Mouse (Mus musculus) layer of hippocampus, postnatal 25 days (tissue): ENCODE results near the gene Zfp296. TPM values are rescaled to one million over a fixed set of nuclear protein-coding genes. Genes with fewer than 3 reads are reported as not detected.
"Not testable (repeated sequence)": the region's sequence is repeated elsewhere in the genome, so short reads cannot be mapped to it uniquely, and the experiment has no call there.

ENCODE experiments used
- DNase-seq, 2 experiments: peaks; one replicate each; pipeline ENCODE4 v3.0.0; 2022; ENCODE audit warnings: mixed read lengths in 2 of 2, low spot score in 1 of 2; ENCODE audit errors: extremely low spot score in 1 of 2
- total RNA-seq, 2 experiments: library from RNA; stranded (reverse); gene quantifications; 2 replicates each; pipeline ENCODE4 v1.2.3; 2021

Gene Zfp296
- total RNA-seq, 2 experiments from 2014 or later, result 0.30 to 1.0 TPM

DNA sequence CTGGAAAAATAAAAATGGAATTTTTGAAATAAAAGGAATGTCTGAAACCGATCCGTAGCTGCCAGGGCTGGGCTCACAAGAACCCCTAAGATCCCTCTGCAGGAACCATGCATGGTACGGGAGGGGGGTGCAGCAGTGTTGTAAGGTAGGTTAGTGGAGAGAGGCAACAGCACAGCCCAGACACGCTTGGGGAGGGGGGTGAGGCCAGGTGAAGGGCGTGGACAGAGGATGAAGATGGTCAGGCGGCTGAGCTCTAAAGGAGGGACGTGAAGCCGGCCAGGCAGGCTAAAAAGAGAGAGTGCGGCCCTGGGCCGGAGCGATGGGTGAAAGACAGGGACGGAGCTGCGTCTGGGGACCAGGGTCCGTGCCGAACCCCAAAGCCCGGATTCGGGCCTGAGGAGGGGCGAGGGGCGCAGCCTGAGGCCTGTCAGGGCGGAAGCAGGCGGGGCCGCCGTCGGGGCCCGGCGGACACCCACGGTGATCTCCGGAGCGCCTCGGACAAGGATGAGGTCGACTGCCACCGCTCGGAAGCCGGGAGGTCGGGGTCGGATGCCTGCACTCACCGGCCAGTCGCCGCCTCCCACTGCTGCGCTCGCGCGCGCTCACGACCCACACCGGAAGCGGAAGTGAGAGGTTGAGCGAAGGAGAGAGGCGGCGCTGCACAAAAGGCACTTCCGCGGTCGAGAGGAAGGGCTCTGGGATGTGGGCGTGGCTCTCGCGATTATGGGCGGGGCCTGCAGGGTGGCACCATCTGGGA is 26.9 kb downstream of the Zfp296 start, which contains the start of gene Clasrp:
Clasrp (minus strand) TSS at position 638 of the 757 bp plus-strand sequence.
- DNase-seq, result peak; percentile 85 to 91

DNA sequence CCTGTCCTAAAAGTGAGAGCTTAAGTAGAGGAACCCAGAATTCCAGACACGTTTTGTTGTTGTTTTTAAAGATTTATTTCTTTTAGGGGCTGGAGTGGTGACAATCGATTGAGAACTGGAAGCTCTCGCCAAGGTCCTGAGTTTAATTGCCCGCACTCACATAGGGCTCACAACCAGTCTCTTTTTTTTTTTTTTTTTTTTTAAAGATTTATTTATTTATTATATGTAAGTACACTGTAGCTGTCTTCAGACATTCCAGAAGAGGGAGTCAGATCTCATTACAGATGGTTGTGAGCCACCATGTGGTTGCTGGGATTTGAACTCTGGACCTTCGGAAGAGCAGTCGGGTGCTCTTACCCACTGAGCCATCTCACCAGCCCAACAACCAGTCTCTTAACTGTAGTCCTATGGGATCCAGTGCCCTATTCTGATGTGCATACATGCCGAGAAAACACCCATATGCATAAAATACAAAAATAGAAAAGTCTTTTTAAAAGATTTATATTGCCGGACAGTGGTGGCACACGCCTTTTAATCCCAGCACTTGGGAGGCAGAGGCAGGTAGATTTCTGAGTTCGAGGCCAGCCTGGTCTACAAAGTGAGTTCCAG is 27.6 kb downstream of the Zfp296 start:
- DNase-seq, result not testable (repeated sequence)

DNA sequence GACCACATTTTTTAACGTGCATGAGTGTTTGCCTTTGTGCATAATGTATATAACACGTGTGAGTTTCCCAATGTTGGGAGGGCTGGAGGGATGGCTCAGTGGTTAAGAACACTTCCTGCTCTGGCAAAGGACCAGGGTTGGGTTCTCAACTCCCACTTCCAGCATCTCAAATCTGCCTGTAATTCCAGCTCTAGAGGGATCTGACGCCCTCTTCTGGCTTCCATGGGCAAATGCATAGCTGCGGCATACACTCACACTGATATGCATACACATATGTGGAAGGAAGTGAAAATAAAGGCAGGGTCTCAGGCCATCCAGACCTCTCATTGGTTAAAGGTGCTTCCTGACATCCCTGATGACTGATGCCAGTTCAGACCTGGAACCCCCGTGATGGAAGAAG is 30.2 kb downstream of the Zfp296 start:
- no peak for DNase-seq

DNA sequence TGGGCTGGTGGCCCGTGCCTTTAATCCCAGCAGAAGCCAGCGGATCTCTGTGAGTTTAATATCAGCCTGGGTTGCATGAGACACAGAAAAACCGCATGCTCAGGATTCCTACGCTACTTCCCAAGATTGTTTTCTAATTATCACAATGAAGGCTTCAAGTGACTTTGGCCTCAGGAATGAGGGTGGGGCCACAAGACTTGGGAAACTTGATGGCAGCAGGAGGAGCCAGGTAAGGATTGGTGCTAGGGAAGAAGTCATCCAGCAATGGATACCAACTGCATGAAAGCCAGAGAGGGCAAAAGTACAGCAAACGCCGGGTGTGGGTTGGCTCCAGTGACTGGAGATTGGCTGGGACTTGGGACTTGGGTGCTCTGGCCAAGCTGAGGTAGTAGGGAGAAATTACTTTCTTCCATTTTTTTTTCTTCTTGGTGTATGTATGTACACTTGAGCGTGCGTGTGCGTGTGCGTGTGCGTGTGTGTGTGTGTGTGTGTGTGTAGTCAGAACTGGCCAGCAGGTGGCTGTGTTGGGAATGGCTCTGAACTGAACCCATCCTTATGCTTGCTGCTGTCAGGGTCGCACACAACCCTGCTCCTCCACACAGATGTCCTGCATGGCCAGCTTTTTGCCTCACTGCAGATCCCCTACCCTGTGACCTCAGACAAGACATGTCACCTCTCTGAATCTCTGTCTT is 32.7 kb downstream of the Zfp296 start:
- no peak for DNase-seq

DNA sequence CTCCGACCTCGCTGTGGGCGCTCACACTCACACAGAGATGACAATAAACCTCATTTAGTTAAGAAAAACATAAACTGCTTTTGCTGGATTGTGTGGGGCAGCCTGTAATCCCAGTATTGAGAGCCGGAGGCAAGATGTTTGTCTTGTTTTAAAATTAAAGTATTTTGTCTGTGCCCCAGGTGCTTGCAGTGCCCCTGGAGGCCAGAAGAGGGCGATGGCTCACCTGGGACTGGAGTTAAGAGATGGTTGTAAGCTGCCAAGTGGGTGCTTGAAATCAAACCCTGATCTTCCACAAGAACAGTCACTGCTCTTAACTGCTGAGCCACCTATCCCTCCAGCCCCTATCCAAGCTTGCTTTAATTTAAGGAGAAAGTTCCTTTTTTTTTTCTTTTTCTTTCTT is 33.9 kb downstream of the Zfp296 start:
- no peak for DNase-seq

DNA sequence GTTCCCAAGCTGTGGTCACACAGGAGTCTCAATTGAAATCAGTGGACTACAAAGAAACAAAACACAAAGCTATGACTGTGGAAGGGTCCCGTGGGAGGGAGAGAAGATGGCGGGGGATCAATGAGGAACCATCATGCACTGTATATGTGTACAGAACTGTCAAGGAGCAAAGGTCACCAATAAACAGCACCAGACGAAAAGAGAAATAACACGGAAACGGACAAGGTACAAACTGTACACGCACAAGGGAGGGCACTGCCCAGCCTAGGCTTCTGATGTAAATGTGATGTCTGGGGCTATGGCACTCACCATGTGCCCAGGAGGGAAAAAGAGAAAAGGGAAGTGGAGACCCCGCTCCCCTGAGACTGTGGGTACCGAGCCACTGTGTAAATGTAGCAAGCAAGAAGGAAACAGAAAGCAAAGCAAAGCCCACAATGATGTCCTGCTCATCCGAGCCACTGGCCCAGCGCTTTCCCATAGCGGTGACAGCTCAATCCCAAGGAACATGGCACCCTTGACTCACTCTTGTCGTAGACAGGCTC is 38.0 kb downstream of the Zfp296 start:
- no peak for DNase-seq

DNA sequence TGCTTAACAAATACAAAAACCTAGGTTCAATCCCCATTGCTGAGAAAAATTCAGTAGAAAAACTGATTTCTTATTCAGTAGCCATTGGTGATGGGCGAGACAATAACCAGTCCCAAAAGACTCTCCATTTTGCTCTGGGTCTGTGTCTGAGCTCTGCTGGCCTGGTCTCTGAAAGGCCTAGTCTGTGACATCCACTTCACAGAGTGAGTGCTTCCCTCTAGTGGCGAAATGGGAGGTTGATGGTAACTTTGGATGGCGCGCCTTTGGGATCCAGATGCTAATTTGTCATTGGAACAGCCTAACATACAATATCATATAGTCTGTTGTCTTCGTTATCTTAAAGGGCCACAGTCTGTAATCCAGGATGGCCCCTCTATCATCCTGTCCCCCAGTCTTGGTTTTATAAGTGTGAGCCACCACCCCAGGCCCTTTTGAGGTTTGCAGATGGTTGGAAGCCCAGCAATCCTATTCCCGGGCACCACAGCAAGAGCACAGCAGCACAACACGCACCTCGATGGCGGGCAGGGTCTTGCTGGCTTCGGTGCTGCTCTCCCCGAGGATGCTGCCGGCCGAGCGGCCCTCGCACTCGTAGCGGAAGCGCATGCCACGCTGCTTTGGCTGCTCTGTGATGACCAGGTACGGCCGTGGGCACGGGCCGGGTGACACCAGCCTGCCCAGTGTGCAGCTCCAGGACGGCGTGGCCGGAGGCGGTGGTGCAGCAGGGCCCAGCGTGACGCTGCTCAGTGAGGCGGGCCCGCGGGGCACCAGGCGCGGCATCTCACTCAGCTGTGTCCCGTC is 42.1 kb downstream of the Zfp296 start:
- DNase-seq, result peak in 1 of 2 experiments; percentile 72

DNA sequence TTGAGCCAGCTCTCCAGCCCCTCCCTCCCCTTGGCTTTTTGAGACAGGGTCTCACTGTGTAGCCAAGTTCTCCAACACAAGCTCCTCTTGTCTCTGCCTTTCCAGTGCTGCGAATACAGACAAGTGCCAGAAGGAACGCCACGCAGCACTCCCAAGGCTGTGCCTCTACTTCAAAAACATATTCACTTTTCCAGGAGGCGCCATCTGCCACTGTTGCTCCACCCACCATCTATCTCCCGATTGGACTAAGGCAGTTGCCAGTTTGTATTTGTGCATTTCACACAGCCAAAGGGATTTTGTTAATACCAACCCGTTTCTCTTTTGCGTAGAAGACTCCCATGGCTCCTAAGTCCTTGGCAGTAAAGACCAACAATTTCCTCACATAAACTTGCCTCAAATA is 43.7 kb downstream of the Zfp296 start:
- peak in 1 of 2 experiments; percentile 35 for DNase-seq

DNA sequence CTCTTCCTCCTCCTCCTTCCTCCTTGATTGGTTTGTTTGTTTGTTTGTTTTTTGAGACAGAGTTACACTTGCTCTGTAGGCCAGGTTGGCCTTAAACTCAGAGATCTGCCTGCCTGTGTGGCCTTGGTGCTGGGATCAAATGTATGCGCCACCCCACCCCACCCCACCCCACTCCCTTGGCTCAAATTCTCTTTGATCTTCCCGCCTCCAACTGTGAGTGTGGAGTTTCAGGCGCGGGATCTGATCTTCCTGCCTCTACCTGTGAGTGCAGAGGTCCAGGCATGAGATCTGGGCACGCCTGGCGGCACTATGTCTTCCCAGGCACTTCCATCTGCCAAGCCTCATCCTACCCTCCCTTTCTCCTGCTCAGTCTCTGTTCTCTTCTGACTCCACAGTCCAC is 45.2 kb downstream of the Zfp296 start:
- DNase-seq, result no peak

DNA sequence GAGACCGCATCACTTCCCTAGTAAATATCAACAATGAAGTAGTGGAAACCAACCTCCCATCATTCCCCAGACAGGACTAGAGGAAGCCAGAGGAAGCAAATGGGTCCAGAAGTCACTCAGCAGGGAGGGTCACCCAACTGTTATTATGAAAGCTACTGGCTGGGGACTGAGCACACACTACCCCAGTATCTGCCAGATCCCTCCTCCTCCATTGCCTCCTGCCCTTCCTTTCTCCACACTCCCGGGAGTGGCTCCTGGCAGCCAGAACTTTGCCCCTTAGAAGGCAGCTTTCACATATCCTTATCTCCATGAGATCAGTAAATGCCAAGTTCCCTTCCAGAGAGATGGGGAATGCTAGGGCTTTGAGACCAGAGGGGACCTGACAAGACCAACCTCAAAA is 46.3 kb downstream of the Zfp296 start:
- DNase-seq, result no peak

DNA sequence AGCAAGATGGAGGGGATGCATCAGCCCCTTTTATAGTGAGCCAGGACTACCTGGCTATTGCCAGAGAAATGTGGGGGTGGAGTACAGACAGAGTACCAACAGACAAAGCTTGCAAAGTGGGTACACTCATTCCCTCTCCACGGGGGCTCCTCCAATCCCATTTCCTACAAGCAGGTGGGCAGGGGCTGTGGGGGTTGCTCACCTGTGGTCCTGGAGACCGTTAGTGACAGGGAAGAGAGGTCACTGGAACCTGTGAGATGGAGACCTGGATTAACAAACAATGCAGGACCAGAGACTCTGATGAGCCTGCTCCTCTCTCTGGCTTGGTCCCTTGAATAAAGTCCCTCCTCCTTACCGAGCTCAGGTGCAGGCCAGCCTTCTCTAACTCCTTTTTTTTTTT is 50.6 kb downstream of the Zfp296 start:
- DNase-seq, result no peak

DNA sequence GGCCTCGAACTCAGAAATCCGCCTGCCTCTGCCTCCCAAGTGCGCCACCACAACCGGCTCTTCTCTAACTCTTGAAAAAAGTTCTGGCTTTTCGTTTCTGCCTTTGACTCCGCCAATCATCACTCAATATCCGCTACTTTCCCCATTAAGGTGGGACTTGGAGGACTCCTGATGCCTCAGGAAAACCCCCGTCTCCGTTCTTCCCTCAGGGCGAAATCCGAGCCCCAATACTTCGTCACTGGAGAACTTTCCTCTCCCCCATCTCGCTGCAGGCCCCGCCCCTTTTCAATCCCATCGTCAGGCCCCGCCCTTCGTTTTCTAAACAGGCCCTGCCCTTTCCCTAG is 51.1 kb downstream of the Zfp296 start:
- peak in 1 of 2 experiments; percentile 46 for DNase-seq

DNA sequence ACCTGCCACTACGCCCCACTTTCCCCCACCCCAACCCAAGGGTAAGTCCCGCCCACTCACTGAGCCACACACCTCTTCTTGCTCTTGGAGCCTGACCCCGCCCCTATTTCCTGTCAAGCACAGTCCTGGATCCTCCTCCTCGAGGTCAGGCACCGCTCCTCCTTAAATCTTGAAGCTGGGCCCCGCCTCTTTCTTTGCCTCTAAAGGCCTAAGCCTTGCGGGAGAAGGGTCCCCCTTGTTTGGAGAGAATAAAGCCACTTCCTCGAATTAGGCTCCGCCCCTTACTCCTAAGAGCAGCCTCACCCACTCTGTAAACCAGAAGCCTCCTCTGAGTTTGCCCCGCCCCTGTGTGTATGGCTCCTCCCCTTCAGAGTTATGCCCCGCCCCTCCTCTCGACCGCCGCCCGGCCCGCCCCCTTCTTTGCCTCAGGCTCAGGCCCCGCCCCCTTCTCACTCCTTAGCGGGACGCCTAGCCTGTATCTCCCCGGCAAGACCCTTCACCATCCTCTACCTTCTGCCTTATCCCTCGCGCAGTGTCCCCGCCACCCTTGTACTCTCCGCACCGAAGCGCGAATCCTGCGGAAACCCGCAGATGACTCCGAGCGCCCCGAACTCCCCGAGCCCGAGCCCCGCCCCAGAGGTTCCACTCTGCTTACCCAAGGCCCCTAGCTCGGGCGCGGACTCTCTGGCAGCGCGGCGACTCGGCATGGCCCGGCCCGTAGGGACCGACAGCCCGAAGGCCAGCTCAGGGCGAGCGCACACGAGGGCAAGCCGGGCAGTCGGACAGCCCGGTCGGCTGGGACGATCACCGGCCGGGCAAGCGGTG is 51.7 kb downstream of the Zfp296 start:
- DNase-seq, result peak; percentile 64 to 74

DNA sequence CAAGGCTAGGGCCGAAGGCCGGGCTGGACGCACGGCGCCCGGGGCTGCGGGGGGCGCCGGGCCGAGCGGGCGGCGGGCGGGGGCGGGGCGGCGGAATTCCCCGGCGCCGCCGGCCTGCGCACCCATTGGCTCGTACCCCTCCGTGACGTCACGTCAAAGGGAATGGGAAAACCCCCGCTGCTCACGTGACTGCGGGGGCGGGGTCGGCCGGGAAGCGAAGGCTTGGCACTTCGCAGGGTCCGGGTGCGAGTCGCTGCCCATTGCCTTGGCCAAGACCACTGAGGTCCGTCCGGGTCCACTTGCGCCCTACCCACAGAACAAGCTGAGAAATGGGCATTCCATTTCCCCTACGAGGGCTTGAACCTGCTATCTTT is 52.3 kb downstream of the Zfp296 start, which contains the start of gene Relb:
Relb (minus strand) TSS at position 78 of the 374 bp plus-strand sequence.
- peak; percentile 73 to 87 for DNase-seq

Other genes with a start within 250 kb of the Zfp296 start
- 10 to 100 TPM; 37.8 to 39.1 TPM for gene Ercc1, start 232.5 kb upstream of the Zfp296 start, total RNA-seq
- gene Cd3eap, start 217.8 kb upstream of the Zfp296 start, total RNA-seq, result 10 to 100 TPM; 17.7 to 18.3 TPM
- 1 to 10 TPM; 4.5 to 4.8 TPM for gene Ppp1r13l, start 217.5 kb upstream of the Zfp296 start, total RNA-seq
- gene Ercc2, start 195.3 kb upstream of the Zfp296 start, total RNA-seq, result 10 to 100 TPM; 34.5 to 34.9 TPM
- 1 to 10 TPM; 2.2 to 3.4 TPM for gene Klc3, start 173.2 kb upstream of the Zfp296 start, total RNA-seq
- gene Ckm, start 172.5 kb upstream of the Zfp296 start, total RNA-seq, result not detected
- gene Mark4, start 118.5 kb upstream of the Zfp296 start, total RNA-seq, result 100 to 1,000 TPM in 1 of 2 experiments, 10 to 100 TPM in 1; 92.8 to 105 TPM
- under 1 TPM; 0.37 to 0.38 TPM for gene Exoc3l2, start 114.0 kb upstream of the Zfp296 start, total RNA-seq
- 1 to 10 TPM; 6.0 to 7.1 TPM for gene Bloc1s3, start 68.9 kb upstream of the Zfp296 start, total RNA-seq
- 10 to 100 TPM; 20.1 to 21.1 TPM for gene Trappc6a, start 68.9 kb upstream of the Zfp296 start, total RNA-seq
- under 1 TPM; 0.49 to 0.66 TPM for gene Nkpd1, start 59.4 kb upstream of the Zfp296 start, total RNA-seq
- gene Ppp1r37, start 14.2 kb upstream of the Zfp296 start, total RNA-seq, result 100 to 1,000 TPM; 103 to 112 TPM
- 10 to 100 TPM; 38.0 to 40.7 TPM for gene Gemin7, start 308 bp downstream of the Zfp296 start, total RNA-seq
- gene Clasrp, start 27.2 kb downstream of the Zfp296 start, total RNA-seq, result 10 to 100 TPM; 70.6 to 94.5 TPM
- 10 to 100 TPM in 1 of 2 experiments, 1 to 10 TPM in 1; 9.4 to 10.4 TPM for gene Relb, start 52.2 kb downstream of the Zfp296 start, total RNA-seq
- 100 to 1,000 TPM; 148 TPM for gene Clptm1, start 87.7 kb downstream of the Zfp296 start, total RNA-seq
- gene Apoc2, start 100.7 kb downstream of the Zfp296 start, total RNA-seq, result not detected
- gene Gm44805, start 104.1 kb downstream of the Zfp296 start, total RNA-seq, result not detected
- not detected for gene Apoc4, start 104.2 kb downstream of the Zfp296 start, total RNA-seq
- gene Apoc1, start 115.4 kb downstream of the Zfp296 start, total RNA-seq, result 1 to 10 TPM; 4.8 to 7.5 TPM
- 1,000 to 10,000 TPM; 2,615 to 2,768 TPM for gene Apoe, start 121.9 kb downstream of the Zfp296 start, total RNA-seq
- 100 to 1,000 TPM; 109 TPM for gene Tomm40, start 138.2 kb downstream of the Zfp296 start, total RNA-seq
- gene Nectin2, start 173.2 kb downstream of the Zfp296 start, total RNA-seq, result 1 to 10 TPM; 7.9 to 9.1 TPM
- gene Bcam, start 193.7 kb downstream of the Zfp296 start, total RNA-seq, result 10 to 100 TPM in 1 of 2 experiments, 1 to 10 TPM in 1; 8.7 to 11.4 TPM
- gene Cblc, start 219.5 kb downstream of the Zfp296 start, total RNA-seq, result not detected
- gene Bcl3, start 245.5 kb downstream of the Zfp296 start, total RNA-seq, result under 1 TPM; 0.49 to 0.61 TPM